In the genomic region with DNA sequence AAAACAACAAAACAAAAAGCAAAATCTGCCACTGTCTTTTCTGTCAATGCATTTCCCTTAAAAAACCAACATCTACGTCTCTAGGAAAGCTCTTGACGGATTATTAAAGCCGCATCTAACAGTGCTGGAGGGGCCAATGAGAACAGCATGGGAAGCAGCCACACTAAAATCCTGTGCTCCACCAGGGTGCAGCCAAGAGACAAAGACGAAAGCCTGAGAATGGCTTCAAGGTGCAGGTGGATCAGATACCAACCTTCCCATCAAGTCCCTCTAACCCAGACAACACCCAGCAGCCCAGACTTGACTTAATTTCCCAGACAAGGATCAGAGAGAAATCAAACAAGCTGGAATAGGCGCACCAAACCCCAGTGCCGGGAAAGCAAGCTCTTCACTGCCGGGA, we compare ENCODE assay signal across 9 mouse cellular contexts. TPM values are rescaled to one million over a fixed set of nuclear protein-coding genes. Genes with fewer than 3 reads are reported as not detected.
A peak's percentile ranks its signal among the peaks of the same experiment; 100 is the strongest.
DNase-seq lines count a peak whose midpoint lies in the region; ATAC-seq lines count a peak whose summit lies in the region.
"Had no signal": no experiment of that assay in that cellular context is flagged by ENCODE, and none has a peak within 500 bp of the region (broad histone marks: within the 10 kb centered on the region; RNA-seq: fewer than 3 reads in every experiment).

No protein-coding gene starts in this region.

- H3K27me3 ChIP-seq in kidney, embryonic 14.5 days (ENCODE audit: control insufficient read depth, insufficient read depth, low read length), result no peaks in the 10 kb centered on the region
- H3K27me3 ChIP-seq in forebrain, embryonic 12.5 days, result no peaks in the 10 kb centered on the region
- H3K27me3 ChIP-seq in hindbrain, embryonic 16.5 days (replicated peaks; ENCODE audit: control insufficient read depth, insufficient read depth, low read length), result no peaks in the 10 kb centered on the region
- H3K27me3 ChIP-seq: limb, embryonic 12.5 days had no signal

- peak; percentile 6 for DNase-seq in kidney, adult 18-20 months
- peak; percentile 32 for DNase-seq in NIH3T3 (ENCODE audit: low read depth)
- peak; percentile 36 for DNase-seq in embryo, embryonic 11 days
- DNase-seq in frontal cortex, postnatal 25 days (ENCODE audit: low spot score in 2 of 2), result no peak

- no peaks in the 10 kb centered on the region for H3K36me3 ChIP-seq in kidney, embryonic 14.5 days (ENCODE audit: control insufficient read depth, insufficient read depth, low read length)
- H3K36me3 ChIP-seq in forebrain, embryonic 12.5 days (replicated peaks), result peaks cover under 1% of the 10 kb centered on the region; the same call in 1 of the 2 replicates
- 0 out of 2 replicates have a peak, but pooled peaks cover 3% of the 10 kb centered on the region for H3K36me3 ChIP-seq in hindbrain, embryonic 16.5 days (ENCODE audit: control insufficient read depth, insufficient read depth, low read length)
- H3K36me3 ChIP-seq: limb, embryonic 12.5 days had no signal

- peaks cover 9% of the 10 kb centered on the region; the same call in 1 of the 2 replicates for H3K4me1 ChIP-seq in kidney, embryonic 14.5 days (ENCODE audit: control insufficient read depth, insufficient read depth, low read length)
- 0 out of 2 replicates have a peak, but pooled peaks cover 5% of the 10 kb centered on the region for H3K4me1 ChIP-seq in forebrain, embryonic 12.5 days
- H3K4me1 ChIP-seq in hindbrain, embryonic 16.5 days (ENCODE audit: control insufficient read depth, insufficient read depth, low read depth, low read length), result no peaks in the 10 kb centered on the region
- H3K4me1 ChIP-seq: limb, embryonic 12.5 days had no signal

- no peak overlapping the region for H3K9ac ChIP-seq in kidney, embryonic 14.5 days (ENCODE audit: low read depth, low read length)
- no peak overlapping the region for H3K9ac ChIP-seq in forebrain, embryonic 12.5 days
- no peak overlapping the region for H3K9ac ChIP-seq in hindbrain, embryonic 16.5 days (ENCODE audit: low read depth, low read length)
- H3K9ac ChIP-seq: limb, embryonic 12.5 days had no signal

- ATAC-seq in kidney, embryonic 14.5 days (ENCODE audit: low FRiP score, low TSS enrichment), result no peak
- peak; percentile 51 for ATAC-seq in megakaryocyte progenitor cell, adult 5-6 weeks (replicated peaks; ENCODE audit: poor library complexity)
- ATAC-seq in forebrain, embryonic 12.5 days (ENCODE audit: low FRiP score), result no peak
- no peak for ATAC-seq in hindbrain, embryonic 16.5 days

- H3K4me3 ChIP-seq in kidney, embryonic 14.5 days (ENCODE audit: low read length), result no peak overlapping the region
- no peak overlapping the region for H3K4me3 ChIP-seq in forebrain, embryonic 12.5 days (replicated peaks)
- no peak overlapping the region for H3K4me3 ChIP-seq in hindbrain, embryonic 16.5 days (ENCODE audit: low read length)
- H3K4me3 ChIP-seq: limb, embryonic 12.5 days had no signal

- no peak overlapping the region for H3K27ac ChIP-seq in kidney, embryonic 14.5 days (ENCODE audit: low read depth, low read length)
- no peak overlapping the region for H3K27ac ChIP-seq in forebrain, embryonic 12.5 days
- no peak overlapping the region for H3K27ac ChIP-seq in hindbrain, embryonic 16.5 days (ENCODE audit: low read depth, low read length)
- H3K27ac ChIP-seq: limb, embryonic 12.5 days had no signal

- H3K4me2 ChIP-seq in kidney, embryonic 14.5 days (replicated peaks; ENCODE audit: low read depth, low read length), result no peak overlapping the region
- no peak overlapping the region for H3K4me2 ChIP-seq in forebrain, embryonic 12.5 days
- H3K4me2 ChIP-seq in hindbrain, embryonic 16.5 days (ENCODE audit: low read length), result no peak overlapping the region
- H3K4me2 ChIP-seq: limb, embryonic 12.5 days had no signal

- 55% methylated on average over 7 of the region's 7 CpGs for WGBS in kidney, embryonic 14.5 days
- 60% methylated on average over 7 of the region's 7 CpGs for WGBS in forebrain, embryonic 12.5 days
- WGBS in hindbrain, embryonic 16.5 days, result 48% methylated on average over 7 of the region's 7 CpGs

- no peaks in the 10 kb centered on the region for H3K9me3 ChIP-seq in kidney, embryonic 14.5 days (ENCODE audit: control insufficient read depth, low read length)
- no peaks in the 10 kb centered on the region for H3K9me3 ChIP-seq in forebrain, embryonic 12.5 days
- H3K9me3 ChIP-seq in hindbrain, embryonic 16.5 days (ENCODE audit: control insufficient read depth, low read length), result no peaks in the 10 kb centered on the region
- H3K9me3 ChIP-seq: limb, embryonic 12.5 days had no signal

RNA-seq across cellular contexts. Expression of gene Hbp1, which starts 26.2 kb away (rescaled TPM):
- polyA plus RNA-seq in kidney, embryonic 14.5 days (2014; fragmentation: Nextera tagmentation; extraction: Ambion mirVana), result 121 and 128 TPM in 2 replicates
- 48.7 and 52.9 TPM in 2 replicates for total RNA-seq in megakaryocyte progenitor cell, adult 5-6 weeks (2015)
- total RNA-seq in megakaryocyte progenitor cell, adult 5-6 weeks (2017), result 43.6 and 46.8 TPM in 2 replicates
- polyA plus RNA-seq in forebrain, embryonic 12.5 days (2016; fragmentation: Nextera tagmentation; extraction: Ambion mirVana), result 81.3 and 85.2 TPM in 2 replicates
- polyA plus RNA-seq in hindbrain, embryonic 16.5 days (2015; fragmentation: Nextera tagmentation; extraction: Ambion mirVana), result 39.1 and 44.7 TPM in 2 replicates

Comparison
In these comparisons a context has a peak if more than half of its experiments do, and no peak if none do; other contexts are left out.
1. DNase-seq: peak in kidney, adult 18-20 months (single experiment), NIH3T3 (single experiment) and embryo, embryonic 11 days (single experiment); none in frontal cortex, postnatal 25 days (0 of 2).